Mouse (Mus musculus): ENCODE data around the gene Ttll11. TPM values are rescaled to one million over a fixed set of nuclear protein-coding genes. Genes with fewer than 3 reads are reported as not detected.

The Ttll11 gene
- total RNA-seq, 2 experiments from 2014 or later, result 14.5 to 15.2 TPM

Other genes with a start within 250 kb of the Ttll11 start
- gene Ndufa8, start 69.5 kb upstream of the Ttll11 start, total RNA-seq (2021), result 100 to 1,000 TPM; 183 to 205 TPM
- 1 to 10 TPM; 1.8 to 2.5 TPM for gene Morn5, start 69.5 kb upstream of the Ttll11 start, total RNA-seq (2021)
- gene Lhx6, start 125.5 kb upstream of the Ttll11 start, total RNA-seq (2021), result 10 to 100 TPM; 21.7 to 26.5 TPM
- 10 to 100 TPM; 14.4 to 15.0 TPM for gene Mrrf, start 156.5 kb upstream of the Ttll11 start, total RNA-seq (2021)
- gene Rbm18, start 156.9 kb upstream of the Ttll11 start, total RNA-seq (2021), result 10 to 100 TPM; 51.5 to 52.6 TPM